Mouse (Mus musculus) spleen, adult 2 months (tissue): Measurements from ENCODE around the gene Spata48.

Experiments used
- CTCF ChIP-seq: fragments of 200-500 bp; IDR thresholded peaks from 2 replicates; pipeline ENCODE4 v1.5.1; 2011; ENCODE audit warnings: mild to moderate bottlenecking, inconsistent platforms; ENCODE audit not compliant: insufficient read depth, insufficient read length, insufficient replicate concordance; ENCODE audit errors: extremely low read depth
- POLR2A ChIP-seq: fragments of 200-500 bp; IDR thresholded peaks from 2 replicates; pipeline ENCODE4 v1.6.1; 2011; ENCODE audit warnings: low read depth, low read length, inconsistent platforms

DNA sequence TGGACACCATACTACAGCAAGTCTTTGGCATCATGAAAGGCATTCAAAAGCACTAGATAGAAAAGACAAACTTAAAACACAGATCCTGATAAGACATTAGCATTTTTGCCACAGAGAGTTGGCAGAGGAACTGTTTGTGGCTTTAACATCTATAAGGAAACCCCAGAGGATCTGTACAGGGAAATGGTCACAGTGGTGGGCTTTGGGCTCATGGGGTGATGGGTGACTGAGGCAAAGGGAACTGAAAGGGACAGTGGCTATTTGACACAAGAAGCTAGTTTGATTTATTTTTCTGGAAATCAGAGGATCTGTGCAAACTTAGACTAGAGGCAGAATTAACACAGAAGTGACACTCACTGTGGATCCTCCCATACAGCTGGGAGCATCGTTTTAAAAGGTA is 74.4 kb downstream of the Spata48 start:
- TF ChIP-seq CTCF (no peak), POLR2A (no peak)
